Mouse (Mus musculus): ENCODE measurements around the gene Kndc1.

DNA sequence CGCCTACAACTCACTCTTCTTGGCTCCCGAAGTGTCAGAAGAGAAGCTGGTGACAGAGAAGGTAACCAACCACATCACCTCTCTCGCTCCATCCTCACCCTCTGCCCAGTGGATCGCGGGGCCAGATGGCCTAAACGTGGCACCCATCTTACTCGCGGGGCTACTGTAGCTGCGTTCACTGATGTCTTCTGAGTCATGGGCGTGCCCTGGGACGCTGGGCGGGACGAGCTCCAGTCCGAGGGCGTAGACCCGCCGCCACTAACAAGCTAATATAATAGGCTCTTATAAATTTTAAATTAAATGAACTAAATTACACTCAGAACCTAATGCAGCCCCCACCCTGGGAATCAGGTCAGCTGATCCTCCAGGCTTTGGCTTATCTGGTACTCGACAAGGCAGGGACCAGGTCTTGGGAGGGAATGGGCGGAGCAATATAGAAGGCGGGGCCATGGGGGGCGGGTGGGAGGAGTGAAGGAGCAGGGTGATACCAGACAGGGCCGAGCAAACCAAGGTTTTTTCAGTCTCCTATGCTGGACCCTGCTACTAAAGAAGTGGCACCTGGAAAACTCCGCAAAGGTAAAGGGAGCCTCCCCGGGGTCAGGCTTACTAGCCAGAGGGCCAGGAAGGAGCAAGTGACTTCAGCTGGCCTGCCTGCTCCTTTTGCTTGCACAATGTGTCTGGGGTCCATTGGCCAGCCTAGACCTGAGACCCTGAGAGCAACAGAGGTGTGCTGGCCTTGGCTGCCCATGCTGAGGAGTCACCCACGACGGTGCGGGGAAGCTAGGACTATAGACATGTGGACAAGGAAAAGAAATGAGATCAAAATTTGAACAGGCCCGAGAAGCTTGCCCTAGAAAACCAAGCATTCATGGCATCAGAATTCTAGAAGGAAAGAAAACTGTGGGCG, 19.9 kb downstream of the Kndc1 start:
- TF ChIP-seq CTCF (IDR thresholded peaks at IDR 0.05; ENCODE audit: insufficient read depth, low read length) = no peak
- no peak for TF ChIP-seq POLR2A (IDR thresholded peaks at IDR 0.05; ENCODE audit: borderline replicate concordance, extremely low read depth, low read depth, low read length)
